Mouse (Mus musculus): ENCODE results near the gene Camk1d. TPM values are rescaled to one million over a fixed set of nuclear protein-coding genes. Genes with fewer than 3 reads are reported as not detected.

Gene Camk1d
- polyA plus RNA-seq, 1 experiment: 58.0 TPM

DNA sequence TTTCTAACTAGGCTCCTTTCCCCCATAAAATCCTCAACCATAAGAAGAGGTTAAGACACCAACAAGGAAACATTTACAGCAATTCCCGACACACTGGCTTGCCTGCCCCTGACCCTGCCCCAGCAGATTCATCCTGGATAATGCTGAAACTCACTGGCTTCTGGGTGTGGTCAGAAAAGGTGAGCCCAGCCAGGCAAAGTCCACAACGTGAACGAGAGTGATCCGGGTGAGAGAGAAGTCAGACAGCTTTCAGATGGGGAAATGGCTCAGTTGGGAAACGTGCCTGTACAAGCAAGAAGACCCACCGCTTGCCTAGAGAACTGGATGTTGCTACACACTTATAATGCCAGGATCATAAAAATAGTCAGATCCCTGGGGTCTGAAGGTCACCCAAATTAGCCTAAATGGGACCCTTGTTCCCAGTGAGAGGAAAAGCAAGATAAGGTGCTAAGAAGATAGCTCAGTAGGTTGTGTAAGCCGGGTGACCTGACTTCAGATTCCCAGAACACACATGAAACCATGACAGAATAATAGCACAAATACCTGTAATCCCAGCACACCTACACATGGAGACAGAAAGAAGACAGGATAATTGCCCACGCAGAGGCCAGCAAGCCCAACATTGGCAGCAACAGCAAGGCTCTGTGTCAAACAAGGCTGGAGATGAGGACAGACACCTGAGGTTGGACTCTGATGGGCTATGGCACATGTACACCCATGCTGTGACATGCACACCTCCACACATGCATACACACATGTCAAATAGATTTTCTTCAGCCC lies 113.9 kb downstream of the Camk1d start:
- no peak overlapping the region for H3K27ac ChIP-seq (ENCODE audit: insufficient read depth, low read depth, low read length)
- 85% methylated on average over 8 of the region's 8 CpGs for WGBS
- peaks cover 16% of the 10 kb centered on the region for H3K4me1 ChIP-seq (ENCODE audit: control insufficient read depth, insufficient read depth, low read length)
- TF ChIP-seq CTCF (IDR thresholded peaks at IDR 0.05; ENCODE audit: insufficient read depth, low read depth, low read length): no peak
- TF ChIP-seq POLR2A (IDR thresholded peaks at IDR 0.05; ENCODE audit: insufficient read depth, low read depth, low read length): no peak
- no peak overlapping the region for H3K4me3 ChIP-seq (ENCODE audit: insufficient read depth, low read depth, low read length)

DNA sequence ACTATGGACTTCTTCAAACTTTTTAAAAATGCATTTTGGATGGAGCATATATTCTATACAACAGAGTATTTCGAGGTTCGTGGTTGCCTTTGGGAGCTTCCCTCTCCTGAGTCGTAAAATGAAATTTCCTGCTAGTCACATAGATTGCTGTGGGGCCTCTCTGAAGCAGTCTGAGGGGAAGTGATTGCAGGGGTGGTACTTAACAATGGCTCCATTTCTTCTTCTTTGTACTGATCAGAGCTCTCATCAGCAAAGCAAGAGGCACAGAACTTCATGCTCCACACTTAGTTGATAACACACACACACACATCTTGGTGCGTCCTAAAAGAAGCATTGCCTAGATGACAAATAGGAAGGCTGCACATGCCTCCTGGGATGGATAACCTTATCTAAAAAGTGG lies 114.6 kb downstream of the Camk1d start:
- no peak overlapping the region for H3K4me3 ChIP-seq (ENCODE audit: insufficient read depth, low read depth, low read length)
- WGBS: 81% methylated on average over 4 of the region's 4 CpGs
- TF ChIP-seq CTCF (IDR thresholded peaks at IDR 0.05; ENCODE audit: insufficient read depth, low read depth, low read length): no peak
- no peak for TF ChIP-seq POLR2A (IDR thresholded peaks at IDR 0.05; ENCODE audit: insufficient read depth, low read depth, low read length)
- no peak overlapping the region for H3K27ac ChIP-seq (ENCODE audit: insufficient read depth, low read depth, low read length)
- H3K4me1 ChIP-seq (ENCODE audit: control insufficient read depth, insufficient read depth, low read length): peaks cover 16% of the 10 kb centered on the region

DNA sequence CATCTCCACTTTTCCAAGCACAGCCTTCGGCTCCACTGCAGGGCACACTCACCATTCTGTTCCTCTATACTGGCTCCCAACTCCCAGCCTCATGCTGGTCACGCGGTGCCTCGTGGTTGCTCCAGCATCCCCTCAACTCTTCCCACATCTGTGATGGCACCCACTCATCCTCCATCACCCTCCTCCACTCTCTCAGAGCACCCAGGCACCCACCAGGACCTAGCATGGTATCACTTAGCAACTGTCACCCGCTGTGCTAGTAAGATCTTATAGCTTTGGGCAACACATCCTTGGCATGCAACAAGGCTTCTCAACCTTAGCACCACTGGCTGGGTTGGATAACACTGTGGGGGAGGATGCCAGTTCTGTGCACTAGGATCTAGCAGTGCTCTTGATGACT lies 115.8 kb downstream of the Camk1d start:
- Histone ChIP-seq H3K4me3 (ENCODE audit: insufficient read depth, low read depth, low read length) (no peak overlapping the region), H3K27ac (ENCODE audit: insufficient read depth, low read depth, low read length) (no peak overlapping the region), H3K4me1 (ENCODE audit: control insufficient read depth, insufficient read depth, low read length) (peaks cover 16% of the 10 kb centered on the region)
- WGBS: 77% methylated on average over 5 of the region's 5 CpGs
- TF ChIP-seq POLR2A (IDR thresholded peaks at IDR 0.05; ENCODE audit: insufficient read depth, low read depth, low read length) (no peak), CTCF (IDR thresholded peaks at IDR 0.05; ENCODE audit: insufficient read depth, low read depth, low read length) (no peak)

DNA sequence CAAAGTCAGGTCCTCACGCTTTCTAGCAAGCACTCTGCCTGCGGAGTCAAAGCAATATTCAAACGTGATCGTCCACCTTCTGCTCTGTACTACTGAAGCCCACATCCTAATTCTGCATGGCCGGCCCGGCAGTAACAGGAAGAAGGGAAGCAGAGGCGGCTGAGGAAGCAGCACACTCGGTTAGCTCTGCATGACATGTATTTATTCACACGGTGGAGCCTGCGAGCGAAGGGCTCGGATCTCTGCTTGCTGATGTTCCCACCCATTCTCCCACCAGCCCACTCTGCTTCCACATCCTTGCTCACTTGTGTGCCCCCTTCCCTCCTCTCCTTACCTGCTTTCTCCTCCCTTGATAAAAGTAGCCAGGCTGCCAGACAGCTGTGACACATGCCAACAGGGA lies 117.4 kb downstream of the Camk1d start:
- Histone ChIP-seq H3K4me1 (ENCODE audit: control insufficient read depth, insufficient read depth, low read length) (peaks cover 16% of the 10 kb centered on the region), H3K27ac (ENCODE audit: insufficient read depth, low read depth, low read length) (peak overlapping the region; percentile 34; the same call in 1 of the 2 replicates), H3K4me3 (ENCODE audit: insufficient read depth, low read depth, low read length) (no peak overlapping the region)
- WGBS: 24% methylated on average over 12 of the region's 12 CpGs
- TF ChIP-seq POLR2A (IDR thresholded peaks at IDR 0.05; ENCODE audit: insufficient read depth, low read depth, low read length) (no peak), CTCF (IDR thresholded peaks at IDR 0.05; ENCODE audit: insufficient read depth, low read depth, low read length) (no peak)

DNA sequence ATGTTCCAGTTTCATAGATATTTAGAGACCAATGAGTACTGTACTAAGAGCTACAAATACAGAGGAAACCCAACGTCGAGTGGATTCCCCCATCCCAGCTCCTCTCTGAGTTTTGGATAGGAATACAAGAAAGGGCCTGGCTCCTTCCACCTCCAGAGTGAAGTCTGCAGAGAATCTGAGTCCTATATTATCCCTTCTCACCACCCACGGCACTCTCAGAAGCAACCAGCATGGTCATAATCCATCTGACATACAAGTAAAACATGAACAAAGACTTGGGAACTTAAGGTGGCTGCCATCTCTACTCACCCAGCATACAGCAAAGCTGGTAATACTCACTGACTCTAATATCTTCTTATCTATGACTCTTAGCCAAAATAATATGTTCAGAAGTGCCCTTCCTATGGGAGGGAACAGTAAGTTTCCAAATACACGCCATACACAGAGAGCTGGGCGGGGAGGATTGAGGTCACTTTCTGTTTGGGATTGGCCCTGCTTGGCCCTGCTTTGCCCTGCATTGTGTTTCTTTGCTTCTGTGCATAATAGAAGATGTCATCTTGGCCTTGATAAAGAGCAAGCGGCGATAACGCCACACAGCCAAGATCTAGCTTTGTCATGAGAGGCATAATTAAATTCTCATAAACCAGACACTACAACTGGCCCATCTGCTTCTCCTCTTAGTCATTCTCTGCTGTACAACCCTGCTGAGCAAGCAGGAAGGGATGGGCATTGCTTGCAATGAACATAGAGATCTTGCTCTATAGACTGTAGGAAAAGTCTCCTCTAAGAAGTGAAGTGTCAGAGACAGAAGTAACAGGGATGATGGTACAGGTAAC lies 118.7 kb downstream of the Camk1d start:
- peak overlapping the region; percentile 70 for H3K27ac ChIP-seq (ENCODE audit: insufficient read depth, low read depth, low read length)
- TF ChIP-seq POLR2A (IDR thresholded peaks at IDR 0.05; ENCODE audit: insufficient read depth, low read depth, low read length): no peak
- no peak for TF ChIP-seq CTCF (IDR thresholded peaks at IDR 0.05; ENCODE audit: insufficient read depth, low read depth, low read length)
- peaks cover 16% of the 10 kb centered on the region for H3K4me1 ChIP-seq (ENCODE audit: control insufficient read depth, insufficient read depth, low read length)
- WGBS: 55% methylated on average over 8 of the region's 8 CpGs
- no peak overlapping the region for H3K4me3 ChIP-seq (ENCODE audit: insufficient read depth, low read depth, low read length)

DNA sequence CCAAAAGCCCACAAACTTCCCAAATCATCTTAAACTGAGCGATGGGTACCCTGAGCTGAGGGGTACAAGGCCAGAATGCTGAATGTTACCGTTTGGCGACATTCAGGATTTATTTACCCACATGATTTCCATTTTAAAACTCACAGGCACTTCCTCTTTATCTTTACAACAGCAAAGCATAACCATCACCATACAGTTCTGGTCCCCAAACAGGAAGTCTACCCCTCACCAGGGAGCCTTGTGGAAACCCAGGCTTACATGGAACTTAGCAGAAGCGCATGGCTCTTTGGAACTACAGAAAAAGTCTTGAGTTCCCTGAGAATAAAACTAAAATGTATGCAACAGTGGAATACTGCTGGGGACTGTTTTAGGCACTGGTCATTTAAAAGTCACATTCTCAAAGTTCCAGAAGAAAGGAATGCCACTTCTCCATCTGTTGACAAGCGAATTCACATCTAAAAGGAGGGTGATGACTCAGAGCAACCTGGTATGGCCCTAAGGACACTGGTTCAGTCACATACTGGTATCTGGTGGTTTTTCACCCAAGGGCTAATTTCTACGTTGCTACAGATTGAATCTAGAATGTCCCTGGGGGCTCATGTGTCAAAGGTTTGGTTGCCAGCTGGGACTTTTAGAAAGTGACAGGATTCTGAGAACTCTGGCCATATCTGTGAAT lies 121.7 kb downstream of the Camk1d start:
- H3K4me1 ChIP-seq (ENCODE audit: control insufficient read depth, insufficient read depth, low read length): peaks cover 15% of the 10 kb centered on the region
- TF ChIP-seq CTCF (IDR thresholded peaks at IDR 0.05; ENCODE audit: insufficient read depth, low read depth, low read length) (no peak), POLR2A (IDR thresholded peaks at IDR 0.05; ENCODE audit: insufficient read depth, low read depth, low read length) (no peak)
- WGBS: 93% methylated on average over 6 of the region's 6 CpGs
- H3K27ac ChIP-seq (ENCODE audit: insufficient read depth, low read depth, low read length): no peak overlapping the region
- H3K4me3 ChIP-seq (ENCODE audit: insufficient read depth, low read depth, low read length): no peak overlapping the region

DNA sequence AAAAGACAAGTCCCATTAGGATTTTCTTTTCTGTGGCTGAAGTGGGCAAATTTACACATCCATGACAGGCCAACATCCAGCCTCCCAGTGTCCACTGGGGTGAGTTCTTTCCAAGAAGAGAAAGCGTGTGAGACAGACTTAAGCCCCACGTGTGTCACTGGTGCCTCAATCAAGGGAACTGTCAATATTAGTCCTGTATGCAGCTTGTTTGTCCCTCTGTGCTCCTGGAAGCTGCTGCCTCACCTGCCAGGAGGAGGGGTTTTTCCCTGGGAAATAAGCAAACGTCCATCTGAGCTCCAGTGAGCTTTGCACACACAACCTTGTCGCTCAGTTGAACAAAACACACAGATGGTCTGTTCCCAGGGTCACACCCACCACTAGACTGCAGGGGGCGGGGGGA lies 124.2 kb downstream of the Camk1d start:
- H3K4me1 ChIP-seq (ENCODE audit: control insufficient read depth, insufficient read depth, low read length): peaks cover 6% of the 10 kb centered on the region; the same call in 1 of the 2 replicates
- H3K27ac ChIP-seq (ENCODE audit: insufficient read depth, low read depth, low read length): no peak overlapping the region
- TF ChIP-seq CTCF (IDR thresholded peaks at IDR 0.05; ENCODE audit: insufficient read depth, low read depth, low read length) (no peak), POLR2A (IDR thresholded peaks at IDR 0.05; ENCODE audit: insufficient read depth, low read depth, low read length) (no peak)
- 81% methylated on average over 5 of the region's 5 CpGs for WGBS
- H3K4me3 ChIP-seq (ENCODE audit: insufficient read depth, low read depth, low read length): no peak overlapping the region

DNA sequence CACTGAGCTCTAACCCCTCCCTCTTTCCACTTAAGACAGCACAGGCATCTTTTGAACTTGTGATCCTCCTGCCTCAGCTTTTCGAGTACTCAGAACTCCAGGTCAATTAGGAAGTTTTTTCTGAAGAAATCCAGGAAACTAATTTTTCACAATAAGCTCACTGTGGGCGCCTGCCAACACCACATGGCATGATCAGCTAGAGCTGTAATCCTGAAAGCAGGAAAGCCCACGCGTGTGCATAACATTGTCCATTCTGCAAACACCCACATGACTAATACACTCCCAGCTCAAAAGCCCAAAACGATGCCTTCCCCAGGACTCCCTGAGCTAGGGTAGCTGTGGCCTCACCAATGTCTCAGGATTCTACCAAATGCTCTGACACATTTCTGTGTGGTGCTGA lies 125.2 kb downstream of the Camk1d start:
- no peak for TF ChIP-seq POLR2A (IDR thresholded peaks at IDR 0.05; ENCODE audit: insufficient read depth, low read depth, low read length)
- no peak for TF ChIP-seq CTCF (IDR thresholded peaks at IDR 0.05; ENCODE audit: insufficient read depth, low read depth, low read length)
- Histone ChIP-seq H3K27ac (ENCODE audit: insufficient read depth, low read depth, low read length) (no peak overlapping the region), H3K4me1 (ENCODE audit: control insufficient read depth, insufficient read depth, low read length) (peaks cover 6% of the 10 kb centered on the region; the same call in 1 of the 2 replicates), H3K4me3 (ENCODE audit: insufficient read depth, low read depth, low read length) (no peak overlapping the region)
- 70% methylated on average over 5 of the region's 5 CpGs for WGBS
